Mouse (Mus musculus): ENCODE data around the gene Myoz1. TPM values are rescaled to one million over a fixed set of nuclear protein-coding genes. Genes with fewer than 3 reads are reported as not detected.
A peak's percentile ranks its signal among the peaks of the same experiment; 100 is the strongest.

Gene Myoz1
- polyA plus RNA-seq, 1 experiment = not detected

GRCm38 (mm10) chr14:20674064-20674833 is 17.9 kb upstream of the Myoz1 start, which contains the start of gene Sec24c:
TSS of gene Sec24c (plus strand) at chr14:20674308.
- H3K4me3 ChIP-seq (ENCODE audit: insufficient read depth, low read length) = peak within 1 kb of the TSS; percentile 98
- peaks cover 4% of the 10 kb centered on the region; the same call in 1 of the 2 replicates for H3K4me1 ChIP-seq (ENCODE audit: control insufficient read depth, insufficient read depth, low read length)
- no peak for TF ChIP-seq CTCF (IDR thresholded peaks at IDR 0.05; ENCODE audit: borderline replicate concordance, insufficient read depth, low read length)
- TF ChIP-seq POLR2A (IDR thresholded peaks at IDR 0.05; ENCODE audit: low read depth, low read length) = peak; percentile 83
- H3K27ac ChIP-seq (ENCODE audit: insufficient read depth, low read length) = peak within 1 kb of the TSS; percentile 96

GRCm38 (mm10) chr14:20673735-20674063 is 17.4 kb upstream of the Myoz1 start:
- Histone ChIP-seq H3K4me3 (ENCODE audit: insufficient read depth, low read length) (peak overlapping the region; percentile 14; the same call in 1 of the 2 replicates), H3K27ac (ENCODE audit: insufficient read depth, low read length) (peak overlapping the region; percentile 72), H3K4me1 (ENCODE audit: control insufficient read depth, insufficient read depth, low read length) (peaks cover 4% of the 10 kb centered on the region; the same call in 1 of the 2 replicates)
- TF ChIP-seq CTCF (IDR thresholded peaks at IDR 0.05; ENCODE audit: borderline replicate concordance, insufficient read depth, low read length) (no peak), POLR2A (IDR thresholded peaks at IDR 0.05; ENCODE audit: low read depth, low read length) (peak; percentile 39; the same call in 1 of the 2 replicates)

GRCm38 (mm10) chr14:20672990-20673389 is 16.6 kb upstream of the Myoz1 start:
- Histone ChIP-seq H3K27ac (ENCODE audit: insufficient read depth, low read length) (no peak overlapping the region), H3K4me1 (ENCODE audit: control insufficient read depth, insufficient read depth, low read length) (peaks cover 4% of the 10 kb centered on the region; the same call in 1 of the 2 replicates), H3K4me3 (ENCODE audit: insufficient read depth, low read length) (no peak overlapping the region)
- TF ChIP-seq POLR2A (IDR thresholded peaks at IDR 0.05; ENCODE audit: low read depth, low read length) (no peak), CTCF (IDR thresholded peaks at IDR 0.05; ENCODE audit: borderline replicate concordance, insufficient read depth, low read length) (no peak)

GRCm38 (mm10) chr14:20668154-20668810 is 11.9 kb upstream of the Myoz1 start, which contains the start of gene Synpo2l:
TSS of gene Synpo2l (minus strand) at chr14:20668354.
- Histone ChIP-seq H3K4me1 (ENCODE audit: control insufficient read depth, insufficient read depth, low read length) (no peaks in the 10 kb centered on the region), H3K27ac (ENCODE audit: insufficient read depth, low read length) (no peak within 1 kb of the TSS), H3K4me3 (ENCODE audit: insufficient read depth, low read length) (no peak within 1 kb of the TSS)
- TF ChIP-seq CTCF (IDR thresholded peaks at IDR 0.05; ENCODE audit: borderline replicate concordance, insufficient read depth, low read length) (no peak), POLR2A (IDR thresholded peaks at IDR 0.05; ENCODE audit: low read depth, low read length) (no peak)

- H3K4me3 ChIP-seq (ENCODE audit: insufficient read depth, low read length) = no peak overlapping the region
- peaks cover 1% of the 10 kb centered on the region; the same call in 1 of the 2 replicates for H3K4me1 ChIP-seq (ENCODE audit: control insufficient read depth, insufficient read depth, low read length)
- no peak for TF ChIP-seq POLR2A (IDR thresholded peaks at IDR 0.05; ENCODE audit: low read depth, low read length)
- TF ChIP-seq CTCF (IDR thresholded peaks at IDR 0.05; ENCODE audit: borderline replicate concordance, insufficient read depth, low read length) = no peak
- no peak overlapping the region for H3K27ac ChIP-seq (ENCODE audit: insufficient read depth, low read length)
Measured at GRCm38 (mm10) chr14:20667469-20667868, 11.1 kb upstream of the Myoz1 start.

- TF ChIP-seq POLR2A (IDR thresholded peaks at IDR 0.05; ENCODE audit: low read depth, low read length) (no peak), CTCF (IDR thresholded peaks at IDR 0.05; ENCODE audit: borderline replicate concordance, insufficient read depth, low read length) (no peak)
- Histone ChIP-seq H3K4me1 (ENCODE audit: control insufficient read depth, insufficient read depth, low read length) (peaks cover 6% of the 10 kb centered on the region; the same call in 1 of the 2 replicates), H3K4me3 (ENCODE audit: insufficient read depth, low read length) (no peak overlapping the region), H3K27ac (ENCODE audit: insufficient read depth, low read length) (no peak overlapping the region)
Measured at GRCm38 (mm10) chr14:20664436-20664835, 8.1 kb upstream of the Myoz1 start.

GRCm38 (mm10) chr14:20663601-20664000 is 7.3 kb upstream of the Myoz1 start:
- H3K27ac ChIP-seq (ENCODE audit: insufficient read depth, low read length) = no peak overlapping the region
- TF ChIP-seq CTCF (IDR thresholded peaks at IDR 0.05; ENCODE audit: borderline replicate concordance, insufficient read depth, low read length) (no peak), POLR2A (IDR thresholded peaks at IDR 0.05; ENCODE audit: low read depth, low read length) (no peak)
- peaks cover 6% of the 10 kb centered on the region; the same call in 1 of the 2 replicates for H3K4me1 ChIP-seq (ENCODE audit: control insufficient read depth, insufficient read depth, low read length)
- no peak overlapping the region for H3K4me3 ChIP-seq (ENCODE audit: insufficient read depth, low read length)

GRCm38 (mm10) chr14:20662740-20663139 is 6.4 kb upstream of the Myoz1 start:
- H3K4me3 ChIP-seq (ENCODE audit: insufficient read depth, low read length) = no peak overlapping the region
- TF ChIP-seq CTCF (IDR thresholded peaks at IDR 0.05; ENCODE audit: borderline replicate concordance, insufficient read depth, low read length) = no peak
- no peak for TF ChIP-seq POLR2A (IDR thresholded peaks at IDR 0.05; ENCODE audit: low read depth, low read length)
- H3K4me1 ChIP-seq (ENCODE audit: control insufficient read depth, insufficient read depth, low read length) = peaks cover 6% of the 10 kb centered on the region; the same call in 1 of the 2 replicates
- no peak overlapping the region for H3K27ac ChIP-seq (ENCODE audit: insufficient read depth, low read length)

- TF ChIP-seq CTCF (IDR thresholded peaks at IDR 0.05; ENCODE audit: borderline replicate concordance, insufficient read depth, low read length) (no peak), POLR2A (IDR thresholded peaks at IDR 0.05; ENCODE audit: low read depth, low read length) (no peak)
- Histone ChIP-seq H3K27ac (ENCODE audit: insufficient read depth, low read length) (peak overlapping the region; percentile 62), H3K4me1 (ENCODE audit: control insufficient read depth, insufficient read depth, low read length) (peaks cover 6% of the 10 kb centered on the region; the same call in 1 of the 2 replicates), H3K4me3 (ENCODE audit: insufficient read depth, low read length) (peak overlapping the region; percentile 77)
Measured at GRCm38 (mm10) chr14:20661661-20662331, 5.5 kb upstream of the Myoz1 start.
